Mouse (Mus musculus): ENCODE measurements around the gene Apeh. TPM values are rescaled to one million over a fixed set of nuclear protein-coding genes. Genes with fewer than 3 reads are reported as not detected.

Apeh gene
- polyA plus RNA-seq, 2 experiments: 38.6 to 55.6 TPM

DNA sequence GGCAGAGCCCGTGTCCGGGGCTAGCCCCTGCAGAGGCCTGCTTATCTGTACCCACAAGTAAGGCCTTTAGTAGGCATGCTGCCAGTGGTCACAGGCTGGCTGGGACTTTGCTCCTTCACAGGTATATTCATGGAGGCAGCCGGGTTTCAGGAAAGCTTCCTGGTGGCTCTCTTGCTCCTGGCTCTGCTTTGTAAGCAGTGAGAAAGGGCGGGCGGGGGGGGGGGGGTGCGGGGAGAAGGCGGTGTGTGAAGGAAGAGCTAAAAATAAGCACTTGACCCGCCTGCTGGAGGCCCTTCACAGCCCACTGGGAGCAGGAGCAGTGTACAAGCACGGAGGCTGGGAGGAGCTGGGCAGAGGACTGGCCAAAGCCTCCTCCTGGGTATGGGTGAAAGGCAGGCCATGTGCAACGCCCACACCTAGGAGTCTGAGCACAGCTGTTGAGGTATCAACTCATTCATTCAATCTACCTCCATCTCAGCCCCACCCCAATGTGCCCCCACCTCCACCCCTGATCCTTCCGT lies 25.5 kb upstream of the Apeh start:
- Histone ChIP-seq H3K4me3 (replicated peaks; ENCODE audit: low read length) (no peak overlapping the region), H3K27me3 (ENCODE audit: control insufficient read depth, insufficient read depth, low read length) (no peaks in the 10 kb centered on the region), H3K36me3 (ENCODE audit: control insufficient read depth, insufficient read depth, low read length) (no peaks in the 10 kb centered on the region), H3K9me3 (ENCODE audit: control insufficient read depth, low read length) (no peaks in the 10 kb centered on the region), H3K27ac (replicated peaks; ENCODE audit: low read depth, low read length) (0 out of 2 replicates have a peak overlapping the region, but pooled peaks have one; percentile 41), H3K9ac (ENCODE audit: low read depth, low read length, severe bottlenecking) (no peak overlapping the region), H3K4me2 (replicated peaks; ENCODE audit: low read depth, low read length, severe bottlenecking) (no peak overlapping the region), H3K4me1 (ENCODE audit: control insufficient read depth, insufficient read depth, low read length) (peaks cover 10% of the 10 kb centered on the region; the same call in 1 of the 2 replicates)
- WGBS: 68% methylated on average over 5 of the region's 11 CpGs
- TF ChIP-seq POLR2A (IDR thresholded peaks at IDR 0.05; ENCODE audit: borderline replicate concordance, extremely low read depth, insufficient read depth, insufficient read length): no peak
- ATAC-seq (ENCODE audit: low FRiP score, low read depth): peak; percentile 39; the same call in 1 of the 2 replicates
- DNase-seq (ENCODE audit: low spot score): no peak

DNA sequence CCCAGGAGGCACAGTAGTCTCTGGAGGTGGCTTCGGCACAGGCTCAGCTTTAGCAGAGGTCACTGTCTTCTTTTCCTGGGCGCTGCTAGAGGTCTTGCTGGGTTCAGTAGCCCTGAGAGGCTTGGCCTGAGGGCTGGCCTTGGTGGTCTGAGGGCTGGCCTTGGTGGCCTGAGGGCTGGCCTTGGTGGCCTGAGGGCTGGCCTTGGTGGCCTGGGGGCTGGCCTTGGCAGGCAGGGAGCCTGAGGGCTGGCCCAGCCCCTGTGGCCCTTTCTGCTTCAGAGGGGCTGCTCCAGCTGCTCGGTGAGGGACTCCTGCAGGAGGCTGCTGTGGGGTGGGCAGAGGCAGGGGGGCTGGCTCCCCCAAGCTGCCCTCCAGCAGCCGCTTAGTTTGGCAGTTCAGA lies 22.7 kb upstream of the Apeh start:
- no peaks in the 10 kb centered on the region for H3K27me3 ChIP-seq (ENCODE audit: control insufficient read depth, insufficient read depth, low read length)
- no peak overlapping the region for H3K4me3 ChIP-seq (replicated peaks; ENCODE audit: low read length)
- DNase-seq (ENCODE audit: low spot score) (no peak), ATAC-seq (ENCODE audit: low FRiP score, low read depth) (peak; percentile 42; the same call in 1 of the 2 replicates)
- H3K9ac ChIP-seq (ENCODE audit: low read depth, low read length, severe bottlenecking): no peak overlapping the region
- 60% methylated on average over 4 of the region's 4 CpGs for WGBS
- no peaks in the 10 kb centered on the region for H3K36me3 ChIP-seq (ENCODE audit: control insufficient read depth, insufficient read depth, low read length)
- peaks cover 7% of the 10 kb centered on the region; the same call in 1 of the 2 replicates for H3K4me1 ChIP-seq (ENCODE audit: control insufficient read depth, insufficient read depth, low read length)
- peak overlapping the region; percentile 58 for H3K27ac ChIP-seq (replicated peaks; ENCODE audit: low read depth, low read length)
- no peak overlapping the region for H3K4me2 ChIP-seq (replicated peaks; ENCODE audit: low read depth, low read length, severe bottlenecking)
- TF ChIP-seq POLR2A (IDR thresholded peaks at IDR 0.05; ENCODE audit: borderline replicate concordance, extremely low read depth, insufficient read depth, insufficient read length): no peak
- H3K9me3 ChIP-seq (ENCODE audit: control insufficient read depth, low read length): no peaks in the 10 kb centered on the region

DNA sequence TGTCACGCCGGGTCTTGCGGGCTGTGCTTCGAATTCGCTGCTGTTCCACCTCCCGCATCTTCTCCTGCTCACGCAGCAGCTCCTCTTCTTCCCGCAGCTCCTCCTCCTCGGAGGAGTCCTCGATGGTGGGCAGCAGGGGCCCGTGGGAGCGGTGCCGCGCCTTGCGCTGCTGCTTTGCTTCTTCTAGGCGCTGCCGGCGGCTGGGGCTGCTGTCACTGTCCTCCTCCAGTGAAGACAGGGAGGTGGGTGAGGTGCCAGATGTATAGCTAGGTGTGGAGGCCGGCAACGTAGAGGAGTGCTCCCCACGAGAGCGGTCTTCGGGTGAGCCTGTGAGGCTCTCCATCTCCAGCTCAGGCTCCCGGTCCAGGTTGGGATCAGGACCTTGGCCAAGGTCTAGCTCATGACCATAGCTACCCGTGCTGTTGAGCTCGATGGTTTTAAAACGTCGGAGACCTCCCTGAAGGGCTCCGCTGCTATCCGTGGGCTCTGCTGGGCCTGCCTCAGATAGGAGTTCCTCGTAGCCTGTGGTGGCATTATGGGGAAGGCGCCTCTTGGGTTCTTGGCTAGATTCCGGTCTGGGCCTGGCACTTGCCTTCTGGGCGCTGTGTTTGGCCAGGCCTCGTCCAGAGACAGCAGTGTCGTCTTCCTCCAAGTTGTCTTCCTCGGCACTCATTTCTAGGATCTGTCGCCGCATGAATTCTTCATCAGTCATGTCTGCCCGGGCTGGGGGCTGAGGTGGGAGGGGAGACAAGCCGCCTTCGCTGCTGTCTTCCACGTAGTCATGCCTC lies 21.1 kb upstream of the Apeh start:
- H3K36me3 ChIP-seq (ENCODE audit: control insufficient read depth, insufficient read depth, low read length): no peaks in the 10 kb centered on the region
- 0 out of 2 replicates have a peak overlapping the region, but pooled peaks have one; percentile 21 for H3K9ac ChIP-seq (ENCODE audit: low read depth, low read length, severe bottlenecking)
- H3K4me2 ChIP-seq (replicated peaks; ENCODE audit: low read depth, low read length, severe bottlenecking): no peak overlapping the region
- H3K4me3 ChIP-seq (replicated peaks; ENCODE audit: low read length): no peak overlapping the region
- peaks cover 16% of the 10 kb centered on the region for H3K4me1 ChIP-seq (ENCODE audit: control insufficient read depth, insufficient read depth, low read length)
- H3K9me3 ChIP-seq (ENCODE audit: control insufficient read depth, low read length): no peaks in the 10 kb centered on the region
- WGBS: 69% methylated on average over 43 of the region's 43 CpGs
- no peaks in the 10 kb centered on the region for H3K27me3 ChIP-seq (ENCODE audit: control insufficient read depth, insufficient read depth, low read length)
- ATAC-seq (ENCODE audit: low FRiP score, low read depth): no peak
- TF ChIP-seq POLR2A (IDR thresholded peaks at IDR 0.05; ENCODE audit: borderline replicate concordance, extremely low read depth, insufficient read depth, insufficient read length): no peak
- no peak overlapping the region for H3K27ac ChIP-seq (replicated peaks; ENCODE audit: low read depth, low read length)
- no peak for DNase-seq (ENCODE audit: low spot score)

DNA sequence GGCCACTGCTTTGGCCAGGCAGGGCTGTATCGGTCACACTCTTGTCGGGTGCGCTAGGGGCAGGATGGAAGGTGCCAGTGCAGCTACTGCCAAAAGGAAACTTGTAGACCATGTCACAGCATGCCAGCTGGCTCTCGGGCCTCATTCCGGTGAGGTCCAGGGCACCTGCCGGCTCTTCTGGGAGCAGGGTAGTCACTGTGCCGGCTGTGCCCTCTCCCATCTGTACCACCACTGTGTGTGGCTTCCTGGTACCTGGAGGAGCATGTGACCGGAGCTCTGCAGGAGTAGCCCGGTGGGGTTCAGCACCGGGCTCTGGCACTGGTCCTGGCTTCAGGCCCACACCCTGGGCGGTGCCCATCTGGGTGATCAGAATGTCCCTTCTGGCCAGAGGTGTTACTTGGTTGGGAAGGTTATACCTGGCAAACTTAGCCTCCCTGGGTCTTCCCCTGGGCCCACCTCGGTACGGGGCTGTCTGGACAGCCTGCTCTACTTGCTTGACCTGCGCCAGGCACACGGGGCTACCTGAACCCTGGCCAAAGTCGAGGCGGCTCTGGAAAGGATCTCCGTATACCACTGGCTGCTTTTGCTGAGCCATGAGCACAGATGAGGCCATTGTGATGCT lies 18.4 kb upstream of the Apeh start:
- no peaks in the 10 kb centered on the region for H3K9me3 ChIP-seq (ENCODE audit: control insufficient read depth, low read length)
- no peaks in the 10 kb centered on the region for H3K36me3 ChIP-seq (ENCODE audit: control insufficient read depth, insufficient read depth, low read length)
- peaks cover 12% of the 10 kb centered on the region for H3K4me1 ChIP-seq (ENCODE audit: control insufficient read depth, insufficient read depth, low read length)
- H3K4me3 ChIP-seq (replicated peaks; ENCODE audit: low read length): no peak overlapping the region
- no peak overlapping the region for H3K9ac ChIP-seq (ENCODE audit: low read depth, low read length, severe bottlenecking)
- 92% methylated on average over 18 of the region's 18 CpGs for WGBS
- TF ChIP-seq POLR2A (IDR thresholded peaks at IDR 0.05; ENCODE audit: borderline replicate concordance, extremely low read depth, insufficient read depth, insufficient read length): no peak
- no peak for DNase-seq (ENCODE audit: low spot score)
- H3K27me3 ChIP-seq (ENCODE audit: control insufficient read depth, insufficient read depth, low read length): no peaks in the 10 kb centered on the region
- no peak overlapping the region for H3K27ac ChIP-seq (replicated peaks; ENCODE audit: low read depth, low read length)
- no peak overlapping the region for H3K4me2 ChIP-seq (replicated peaks; ENCODE audit: low read depth, low read length, severe bottlenecking)
- no peak for ATAC-seq (ENCODE audit: low FRiP score, low read depth)

DNA sequence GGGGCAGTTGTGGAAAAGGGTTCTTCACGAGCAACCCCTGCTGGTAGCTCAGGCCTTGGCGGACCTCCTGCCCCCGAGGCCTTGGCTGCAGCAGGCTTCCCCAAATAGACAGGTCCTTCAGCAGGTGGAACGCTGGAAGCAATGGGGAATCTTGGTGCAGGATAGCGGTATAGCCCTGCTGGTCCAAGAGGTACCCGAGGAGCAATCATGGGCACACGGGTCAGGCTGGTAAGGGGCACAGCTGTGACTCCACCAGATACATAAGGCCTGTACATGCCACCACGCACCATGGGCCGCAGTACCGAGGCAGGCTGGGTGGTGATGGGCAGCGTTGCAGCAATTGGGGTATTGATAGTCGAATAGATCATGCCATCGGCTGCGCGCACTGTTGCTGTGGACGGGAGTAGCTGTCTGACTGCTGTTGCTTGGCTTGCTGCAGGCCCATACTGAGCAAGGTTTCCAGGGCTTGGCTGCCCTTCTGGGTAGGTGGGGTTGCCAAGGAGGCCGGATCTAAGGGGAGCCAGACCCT lies 17.3 kb upstream of the Apeh start:
- H3K36me3 ChIP-seq (ENCODE audit: control insufficient read depth, insufficient read depth, low read length): no peaks in the 10 kb centered on the region
- H3K9ac ChIP-seq (ENCODE audit: low read depth, low read length, severe bottlenecking): peak overlapping the region; percentile 61
- no peak for TF ChIP-seq POLR2A (IDR thresholded peaks at IDR 0.05; ENCODE audit: borderline replicate concordance, extremely low read depth, insufficient read depth, insufficient read length)
- 75% methylated on average over 17 of the region's 17 CpGs for WGBS
- H3K4me1 ChIP-seq (ENCODE audit: control insufficient read depth, insufficient read depth, low read length): peaks cover 9% of the 10 kb centered on the region
- no peaks in the 10 kb centered on the region for H3K9me3 ChIP-seq (ENCODE audit: control insufficient read depth, low read length)
- no peak for DNase-seq (ENCODE audit: low spot score)
- peak overlapping the region; percentile 52 for H3K4me2 ChIP-seq (replicated peaks; ENCODE audit: low read depth, low read length, severe bottlenecking)
- ATAC-seq (ENCODE audit: low FRiP score, low read depth): 0 out of 2 replicates have a peak, but pooled peaks have one; percentile 7
- H3K27me3 ChIP-seq (ENCODE audit: control insufficient read depth, insufficient read depth, low read length): no peaks in the 10 kb centered on the region
- no peak overlapping the region for H3K27ac ChIP-seq (replicated peaks; ENCODE audit: low read depth, low read length)
- peak overlapping the region; percentile 26 for H3K4me3 ChIP-seq (replicated peaks; ENCODE audit: low read length)
